Mouse (Mus musculus): Measurements from ENCODE around the gene Cyp2e1. TPM values are rescaled to one million over a fixed set of nuclear protein-coding genes. Genes with fewer than 3 reads are reported as not detected.
"Not testable (repeated sequence)": the region's sequence is repeated elsewhere in the genome, so short reads cannot be mapped to it uniquely, and the experiment has no call there.

Gene Cyp2e1
- polyA plus RNA-seq, 1 experiment from 2014 or later: not detected

- H3K36me3 ChIP-seq (ENCODE audit: control insufficient read depth, insufficient read depth, low read length): no peaks in the 10 kb centered on the region
- ATAC-seq (ENCODE audit: insufficient number of reproducible peaks, insufficient read depth, low FRiP score, low read depth): no peak
Observed at GRCm38 (mm10) chr7:140754556-140754955, 9.0 kb upstream of the Cyp2e1 start.

GRCm38 (mm10) chr7:140756151-140756854, 7.2 kb upstream of the Cyp2e1 start:
- H3K4me2 ChIP-seq (replicated peaks; ENCODE audit: low read depth, low read length): no peak overlapping the region
- no peak overlapping the region for H3K9ac ChIP-seq (replicated peaks; ENCODE audit: low read depth, low read length)
- no peaks in the 10 kb centered on the region for H3K9me3 ChIP-seq (ENCODE audit: control insufficient read depth, low read depth, low read length)
- no peaks in the 10 kb centered on the region for H3K4me1 ChIP-seq (ENCODE audit: control insufficient read depth, insufficient read depth, low read length)
- no peak overlapping the region for H3K4me3 ChIP-seq (ENCODE audit: low read depth, low read length)
- no peaks in the 10 kb centered on the region for H3K27me3 ChIP-seq (ENCODE audit: control insufficient read depth, insufficient read depth, low read length)
- ATAC-seq (ENCODE audit: insufficient number of reproducible peaks, insufficient read depth, low FRiP score, low read depth): no peak
- no peak overlapping the region for H3K27ac ChIP-seq (ENCODE audit: low read length)
- WGBS: 72% methylated on average over 4 of the region's 4 CpGs
- no peaks in the 10 kb centered on the region for H3K36me3 ChIP-seq (ENCODE audit: control insufficient read depth, insufficient read depth, low read length)

More at GRCm38 (mm10) chr7:140754556-140754955, 9.0 kb upstream of the Cyp2e1 start:
- Histone ChIP-seq H3K9me3 (ENCODE audit: control insufficient read depth, low read depth, low read length) (no peaks in the 10 kb centered on the region), H3K27me3 (ENCODE audit: control insufficient read depth, insufficient read depth, low read length) (no peaks in the 10 kb centered on the region), H3K27ac (ENCODE audit: low read length) (no peak overlapping the region), H3K9ac (replicated peaks; ENCODE audit: low read depth, low read length) (no peak overlapping the region), H3K4me2 (replicated peaks; ENCODE audit: low read depth, low read length) (no peak overlapping the region), H3K4me1 (ENCODE audit: control insufficient read depth, insufficient read depth, low read length) (no peaks in the 10 kb centered on the region), H3K4me3 (ENCODE audit: low read depth, low read length) (no peak overlapping the region)

- Histone ChIP-seq H3K4me2 (replicated peaks; ENCODE audit: low read depth, low read length) (no peak overlapping the region), H3K9ac (replicated peaks; ENCODE audit: low read depth, low read length) (no peak overlapping the region), H3K4me1 (ENCODE audit: control insufficient read depth, insufficient read depth, low read length) (no peaks in the 10 kb centered on the region), H3K9me3 (ENCODE audit: control insufficient read depth, low read depth, low read length) (no peaks in the 10 kb centered on the region), H3K27ac (ENCODE audit: low read length) (no peak overlapping the region), H3K36me3 (ENCODE audit: control insufficient read depth, insufficient read depth, low read length) (no peaks in the 10 kb centered on the region), H3K4me3 (ENCODE audit: low read depth, low read length) (no peak overlapping the region), H3K27me3 (ENCODE audit: control insufficient read depth, insufficient read depth, low read length) (no peaks in the 10 kb centered on the region)
- ATAC-seq (ENCODE audit: insufficient number of reproducible peaks, insufficient read depth, low FRiP score, low read depth): no peak
Observed at GRCm38 (mm10) chr7:140760647-140761046, 2.9 kb upstream of the Cyp2e1 start.

DNA sequence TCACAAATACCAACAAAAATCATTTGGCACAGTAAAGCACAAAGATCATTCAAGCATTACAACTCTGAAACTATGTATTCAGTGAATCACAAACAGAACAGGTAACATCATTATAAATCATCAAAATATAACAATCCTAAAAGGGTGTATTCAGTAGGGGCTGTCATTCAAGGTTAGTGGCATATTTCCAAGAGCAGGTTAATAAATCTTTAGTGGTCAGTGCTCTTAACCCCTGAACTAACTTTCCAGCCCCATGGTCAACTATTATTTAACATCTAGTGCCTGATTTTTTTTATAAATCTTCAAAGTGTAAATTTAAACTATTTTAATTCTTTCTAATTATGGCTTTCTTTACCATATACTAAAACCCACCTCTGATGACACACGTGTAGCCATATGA, 1.9 kb downstream of the Cyp2e1 start:
- not testable (repeated sequence) for H3K4me1 ChIP-seq (ENCODE audit: control insufficient read depth, insufficient read depth, low read length); H3K4me2 ChIP-seq (replicated peaks; ENCODE audit: low read depth, low read length); H3K4me3 ChIP-seq (ENCODE audit: low read depth, low read length); H3K36me3 ChIP-seq (ENCODE audit: control insufficient read depth, insufficient read depth, low read length); H3K27me3 ChIP-seq (ENCODE audit: control insufficient read depth, insufficient read depth, low read length); H3K27ac ChIP-seq (ENCODE audit: low read length); ATAC-seq (ENCODE audit: insufficient number of reproducible peaks, insufficient read depth, low FRiP score, low read depth); H3K9me3 ChIP-seq (ENCODE audit: control insufficient read depth, low read depth, low read length); H3K9ac ChIP-seq (replicated peaks; ENCODE audit: low read depth, low read length)
- 61% methylated on average over 1 of the region's 1 CpGs for WGBS

DNA sequence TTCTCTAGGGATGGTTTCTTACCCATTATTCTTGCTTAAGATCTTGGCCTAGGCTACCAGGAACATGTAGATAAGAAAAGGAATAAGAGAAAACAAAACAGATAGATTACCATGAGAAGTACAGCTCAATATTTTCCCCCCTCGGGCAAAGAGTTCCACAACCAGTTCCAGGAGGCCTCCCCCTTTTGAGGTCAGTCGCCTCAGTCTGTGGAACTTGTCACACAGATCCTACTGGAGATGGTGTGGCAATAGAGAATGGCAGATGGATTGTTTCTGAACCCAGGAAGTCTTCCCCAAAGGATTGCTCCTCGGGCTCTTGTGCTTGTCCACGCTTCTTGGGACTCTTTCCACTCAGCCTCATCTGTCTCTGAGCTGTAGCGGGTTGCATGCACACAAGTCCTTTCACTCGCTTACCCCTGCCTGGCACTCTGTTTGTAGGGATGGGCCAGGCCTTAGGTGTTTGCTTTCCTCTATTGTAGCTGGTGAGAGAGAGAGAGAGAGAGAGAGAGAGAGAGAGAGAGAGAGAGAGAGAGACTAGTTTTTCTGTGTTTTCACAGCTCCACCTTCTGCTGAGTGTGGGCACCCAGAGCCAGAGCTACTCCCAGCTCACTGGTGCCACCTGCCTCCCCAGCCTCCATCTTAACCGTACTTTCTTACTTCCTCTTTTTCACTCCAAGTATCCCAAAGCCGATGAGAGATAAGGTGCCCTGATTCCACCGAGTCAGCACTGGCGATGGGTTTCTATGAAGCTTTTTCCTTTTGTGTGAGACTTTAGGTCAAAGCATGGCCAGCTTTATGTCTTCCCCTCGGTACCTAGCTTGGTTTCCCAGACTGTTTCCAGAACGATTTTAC, 2.6 kb downstream of the Cyp2e1 start:
- no peak for ATAC-seq (ENCODE audit: insufficient number of reproducible peaks, insufficient read depth, low FRiP score, low read depth)
- no peaks in the 10 kb centered on the region for H3K4me1 ChIP-seq (ENCODE audit: control insufficient read depth, insufficient read depth, low read length)
- H3K4me3 ChIP-seq (ENCODE audit: low read depth, low read length): no peak overlapping the region
- no peak overlapping the region for H3K4me2 ChIP-seq (replicated peaks; ENCODE audit: low read depth, low read length)
- no peak overlapping the region for H3K9ac ChIP-seq (replicated peaks; ENCODE audit: low read depth, low read length)
- H3K36me3 ChIP-seq (ENCODE audit: control insufficient read depth, insufficient read depth, low read length): no peaks in the 10 kb centered on the region
- H3K9me3 ChIP-seq (ENCODE audit: control insufficient read depth, low read depth, low read length): no peaks in the 10 kb centered on the region
- WGBS: 74% methylated on average over 12 of the region's 12 CpGs
- H3K27ac ChIP-seq (ENCODE audit: low read length): no peak overlapping the region
- no peaks in the 10 kb centered on the region for H3K27me3 ChIP-seq (ENCODE audit: control insufficient read depth, insufficient read depth, low read length)

- Histone ChIP-seq H3K4me1 (ENCODE audit: control insufficient read depth, insufficient read depth, low read length) (no peaks in the 10 kb centered on the region), H3K27me3 (ENCODE audit: control insufficient read depth, insufficient read depth, low read length) (no peaks in the 10 kb centered on the region), H3K9me3 (ENCODE audit: control insufficient read depth, low read depth, low read length) (no peaks in the 10 kb centered on the region), H3K36me3 (ENCODE audit: control insufficient read depth, insufficient read depth, low read length) (no peaks in the 10 kb centered on the region), H3K4me2 (replicated peaks; ENCODE audit: low read depth, low read length) (no peak overlapping the region), H3K9ac (replicated peaks; ENCODE audit: low read depth, low read length) (no peak overlapping the region), H3K27ac (ENCODE audit: low read length) (no peak overlapping the region), H3K4me3 (ENCODE audit: low read depth, low read length) (no peak overlapping the region)
- WGBS: 83% methylated on average over 4 of the region's 4 CpGs
- no peak for ATAC-seq (ENCODE audit: insufficient number of reproducible peaks, insufficient read depth, low FRiP score, low read depth)
Observed at GRCm38 (mm10) chr7:140780548-140780947, 17.0 kb downstream of the Cyp2e1 start.

DNA sequence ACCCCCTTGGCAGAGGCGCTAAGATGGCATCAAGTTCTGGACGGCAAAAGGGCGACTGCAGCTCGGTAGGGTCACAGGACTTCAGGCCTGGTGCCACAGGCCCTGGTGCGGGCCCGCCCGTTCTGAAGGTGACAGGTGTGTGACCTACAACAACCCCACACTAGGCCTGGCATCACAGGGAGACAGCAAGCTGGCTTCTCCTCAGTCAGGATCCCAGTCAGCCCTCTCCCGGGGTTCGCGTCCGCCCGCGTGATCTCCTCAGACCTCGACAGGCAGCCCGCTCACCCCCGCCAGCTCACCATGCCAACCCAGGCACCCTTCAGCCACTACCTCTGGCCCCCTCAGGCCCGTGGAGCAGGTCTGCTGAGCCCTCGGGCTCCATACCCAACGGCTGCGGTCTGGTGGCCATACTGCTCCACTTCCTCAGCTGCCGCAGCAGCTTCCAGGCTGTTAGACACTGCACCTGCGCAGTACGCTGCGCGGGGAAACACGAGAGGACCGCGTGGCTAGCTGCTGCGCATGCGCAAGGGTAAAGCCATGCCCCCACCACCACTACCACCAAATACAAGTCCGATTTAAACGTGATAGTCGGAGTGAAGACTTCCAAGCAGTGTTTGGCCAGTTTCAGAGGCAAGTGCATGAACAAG, 24.0 kb downstream of the Cyp2e1 start, which contains the start of gene Syce1:
TSS of gene Syce1 (minus strand) at position 447 of the 647 bp plus-strand sequence.
- H3K9me3 ChIP-seq (ENCODE audit: control insufficient read depth, low read depth, low read length): no peaks in the 10 kb centered on the region
- no peaks in the 10 kb centered on the region for H3K36me3 ChIP-seq (ENCODE audit: control insufficient read depth, insufficient read depth, low read length)
- no peak within 1 kb of the TSS for H3K4me2 ChIP-seq (replicated peaks; ENCODE audit: low read depth, low read length)
- no peak within 1 kb of the TSS for H3K27ac ChIP-seq (ENCODE audit: low read length)
- H3K4me1 ChIP-seq (ENCODE audit: control insufficient read depth, insufficient read depth, low read length): no peaks in the 10 kb centered on the region
- no peak within 1 kb of the TSS for H3K9ac ChIP-seq (replicated peaks; ENCODE audit: low read depth, low read length)
- no peaks in the 10 kb centered on the region for H3K27me3 ChIP-seq (ENCODE audit: control insufficient read depth, insufficient read depth, low read length)
- no peak for ATAC-seq (ENCODE audit: insufficient number of reproducible peaks, insufficient read depth, low FRiP score, low read depth)
- H3K4me3 ChIP-seq (ENCODE audit: low read depth, low read length): no peak within 1 kb of the TSS
- WGBS: 79% methylated on average over 28 of the region's 33 CpGs

- H3K4me2 ChIP-seq (replicated peaks; ENCODE audit: low read depth, low read length): no peak overlapping the region
- no peaks in the 10 kb centered on the region for H3K27me3 ChIP-seq (ENCODE audit: control insufficient read depth, insufficient read depth, low read length)
- no peaks in the 10 kb centered on the region for H3K9me3 ChIP-seq (ENCODE audit: control insufficient read depth, low read depth, low read length)
- no peaks in the 10 kb centered on the region for H3K36me3 ChIP-seq (ENCODE audit: control insufficient read depth, insufficient read depth, low read length)
- H3K4me1 ChIP-seq (ENCODE audit: control insufficient read depth, insufficient read depth, low read length): no peaks in the 10 kb centered on the region
- no peak overlapping the region for H3K9ac ChIP-seq (replicated peaks; ENCODE audit: low read depth, low read length)
- ATAC-seq (ENCODE audit: insufficient number of reproducible peaks, insufficient read depth, low FRiP score, low read depth): no peak
- H3K27ac ChIP-seq (ENCODE audit: low read length): no peak overlapping the region
- WGBS: 84% methylated on average over 7 of the region's 7 CpGs
- no peak overlapping the region for H3K4me3 ChIP-seq (ENCODE audit: low read depth, low read length)
Observed at GRCm38 (mm10) chr7:140788053-140788435, 24.5 kb downstream of the Cyp2e1 start.

All from stomach, embryonic 14.5 days (tissue).